Mouse (Mus musculus) frontal cortex, adult 2 months (tissue): ENCODE measurements at regions not wholly inside any gene's neighbourhood (a gene's known extent, or its start where the extent isn't known, plus 50 kb on each side); places are given as distances from the start of the nearest gene placed in this dataset.

ENCODE experiments used
- DNase-seq, 2 experiments: peaks; one replicate each; pipeline ENCODE4 v3.0.0; 2022; ENCODE audit warnings: low spot score in 1 of 2; ENCODE audit errors: extremely low spot score in 1 of 2

- no peak for DNase-seq
Measured at GRCm38 (mm10) chr2:106529247-106529646, 163.8 kb upstream of the Mpped2 start.

GRCm38 (mm10) chr2:106529746-106530145, 163.3 kb upstream of the Mpped2 start:
- DNase-seq = no peak

DNA sequence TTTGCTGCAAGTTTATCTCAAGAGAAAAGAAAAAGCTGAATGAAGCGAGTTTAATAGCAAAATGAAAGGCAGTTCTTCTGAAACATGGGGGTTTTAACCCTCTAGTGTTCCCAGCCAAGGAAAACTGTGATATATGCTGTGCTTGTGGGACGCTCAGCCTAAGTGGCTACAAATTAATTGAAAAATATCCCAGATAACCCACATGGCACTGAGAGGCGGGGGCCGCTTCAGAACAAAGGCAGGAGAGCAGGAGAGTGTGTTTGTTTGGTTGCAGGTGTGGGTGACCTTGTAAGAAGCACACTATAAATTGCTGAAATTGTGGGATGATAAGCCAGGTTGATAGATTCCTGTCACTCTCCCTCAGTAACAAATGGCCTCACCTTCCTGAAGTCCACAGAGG, 154.7 kb upstream of the Mpped2 start:
- DNase-seq = no peak

DNA sequence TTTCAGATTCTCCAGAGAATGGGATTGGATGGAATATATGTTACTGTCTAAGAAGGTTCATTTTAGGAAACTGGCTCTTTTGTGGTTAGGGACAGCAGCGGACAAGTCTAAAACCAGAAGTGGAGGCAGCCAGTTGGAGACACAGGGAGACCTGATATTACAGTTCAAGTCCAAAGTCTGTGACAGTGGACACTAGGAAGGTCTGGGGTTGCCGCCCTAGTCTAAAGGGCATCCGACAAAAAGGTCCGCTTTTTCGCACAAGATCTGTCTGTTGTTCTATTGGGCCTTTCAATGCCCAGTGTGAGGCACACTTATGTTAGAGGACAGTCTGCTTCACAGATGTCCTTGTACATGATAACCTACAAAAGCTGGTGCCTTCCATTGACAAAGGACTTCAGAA, 152.9 kb upstream of the Mpped2 start:
- DNase-seq = no peak

GRCm38 (mm10) chr2:106547117-106547516, 146.0 kb upstream of the Mpped2 start:
- peak in 1 of 2 experiments; percentile 19 for DNase-seq

GRCm38 (mm10) chr2:106553666-106554065, 139.4 kb upstream of the Mpped2 start:
- no peak for DNase-seq

GRCm38 (mm10) chr2:106561571-106562090, 131.4 kb upstream of the Mpped2 start:
- no peak for DNase-seq

DNA sequence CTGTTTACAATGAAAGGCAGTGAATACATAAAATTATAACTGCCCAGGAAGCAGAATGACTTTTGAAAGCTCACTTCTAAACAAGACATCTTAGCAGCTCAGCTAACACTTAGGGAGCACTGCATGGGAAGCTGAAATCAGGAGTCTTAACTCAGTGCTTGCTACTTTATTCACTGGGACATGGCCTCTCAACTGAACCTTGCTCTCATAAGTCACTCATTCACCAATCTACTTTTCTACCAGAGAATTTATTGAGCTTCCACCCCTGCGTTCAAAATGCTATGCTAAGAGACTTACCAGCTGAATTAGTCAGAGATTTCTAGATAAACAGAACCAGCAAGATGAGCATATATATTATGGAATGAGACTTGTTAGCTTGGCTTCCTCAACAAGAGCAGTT, 122.8 kb upstream of the Mpped2 start:
- DNase-seq = no peak

DNA sequence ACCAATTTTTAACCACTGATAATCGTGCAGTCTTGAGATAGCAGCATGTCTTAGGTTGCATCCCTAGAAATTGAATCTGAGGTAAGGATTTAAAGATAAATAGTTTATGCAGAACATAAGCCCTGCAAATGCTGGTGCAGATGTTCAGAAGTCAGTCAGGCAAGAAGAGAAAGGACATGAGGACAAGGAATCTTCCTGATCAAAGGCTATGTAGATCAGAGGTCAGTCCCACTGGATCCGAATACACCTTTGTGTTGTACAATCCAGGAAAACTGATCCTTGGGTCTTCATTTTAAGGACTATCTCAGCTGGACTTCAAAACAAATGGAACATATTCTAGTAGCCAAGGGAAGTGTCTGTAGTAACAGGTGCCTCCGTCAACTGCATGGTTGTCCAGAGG, 121.7 kb upstream of the Mpped2 start:
- no peak for DNase-seq

DNA sequence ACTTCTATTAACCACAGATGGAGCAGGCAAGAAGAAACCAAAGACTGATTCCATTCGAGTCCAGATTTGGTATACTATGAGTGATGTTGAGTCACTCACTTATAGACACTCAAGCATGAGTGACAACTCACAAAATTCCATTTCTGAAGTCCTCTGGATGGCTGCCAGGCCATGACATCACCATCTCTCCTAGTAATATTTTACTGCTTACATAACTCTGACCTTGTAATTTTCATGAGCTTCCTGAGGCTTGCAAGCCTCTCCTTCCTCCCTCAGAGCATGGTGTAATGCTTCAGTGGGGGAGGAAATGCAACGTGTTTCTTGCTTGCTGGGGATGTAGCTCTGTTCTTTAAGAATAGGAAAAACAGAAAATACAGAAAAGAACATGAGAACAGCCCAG, 121.2 kb upstream of the Mpped2 start:
- no peak for DNase-seq

DNA sequence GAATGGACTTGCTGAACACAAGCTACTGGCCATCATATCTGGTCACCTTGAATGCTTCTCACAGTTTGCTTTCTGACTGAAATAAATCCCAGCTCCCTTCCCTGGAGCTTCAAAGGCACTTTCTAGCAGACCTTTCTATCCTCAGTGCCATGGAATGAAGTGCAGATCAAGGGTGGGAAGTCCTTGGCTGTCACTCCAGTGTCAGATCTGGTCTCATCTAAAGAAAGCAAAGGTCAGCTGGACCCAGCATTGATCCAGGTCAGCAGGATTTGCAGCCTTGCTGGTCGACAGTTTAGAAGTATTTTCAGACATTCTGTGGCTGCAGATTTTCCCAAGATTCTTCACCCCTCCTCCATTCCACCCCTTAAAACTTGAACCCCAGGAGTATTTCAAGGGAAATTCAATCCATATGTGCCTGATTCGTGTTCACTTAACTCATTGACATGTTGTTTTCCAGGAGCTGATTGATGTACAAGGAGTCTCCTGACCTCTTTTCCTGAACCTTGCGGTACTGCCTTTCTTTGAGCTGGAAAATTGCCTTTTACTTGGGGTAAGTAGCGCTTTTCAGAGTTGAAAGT, 116.2 kb upstream of the Mpped2 start:
- no peak for DNase-seq

- no peak for DNase-seq
Measured at GRCm38 (mm10) chr2:106578062-106578461, 115.0 kb upstream of the Mpped2 start.

DNA sequence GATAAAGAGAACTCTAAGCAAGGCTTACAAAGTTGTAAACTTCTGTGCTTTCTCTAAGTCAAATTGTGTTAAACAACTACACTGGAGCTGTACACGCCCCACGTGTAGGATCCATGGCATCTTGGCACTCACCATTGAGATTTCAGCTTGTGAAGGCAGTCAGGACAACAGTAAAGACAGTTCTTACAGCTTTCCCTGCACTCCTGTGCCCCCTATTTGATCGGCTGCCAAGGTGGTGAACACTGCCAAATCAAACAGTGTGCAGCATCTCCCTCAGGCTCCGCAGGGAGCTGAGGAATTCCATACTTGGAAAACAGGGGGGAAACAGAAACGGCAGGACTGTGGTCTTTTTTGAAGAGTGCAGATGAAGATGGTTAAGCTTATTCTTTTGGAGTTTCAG, 112.4 kb upstream of the Mpped2 start:
- DNase-seq = peak in 1 of 2 experiments; percentile 6

GRCm38 (mm10) chr2:106621251-106621650, 71.8 kb upstream of the Mpped2 start:
- DNase-seq = no peak

- DNase-seq = no peak
Measured at GRCm38 (mm10) chr2:106622326-106622725, 70.7 kb upstream of the Mpped2 start.

- DNase-seq = no peak
Measured at GRCm38 (mm10) chr2:106623680-106624079, 69.4 kb upstream of the Mpped2 start.

DNA sequence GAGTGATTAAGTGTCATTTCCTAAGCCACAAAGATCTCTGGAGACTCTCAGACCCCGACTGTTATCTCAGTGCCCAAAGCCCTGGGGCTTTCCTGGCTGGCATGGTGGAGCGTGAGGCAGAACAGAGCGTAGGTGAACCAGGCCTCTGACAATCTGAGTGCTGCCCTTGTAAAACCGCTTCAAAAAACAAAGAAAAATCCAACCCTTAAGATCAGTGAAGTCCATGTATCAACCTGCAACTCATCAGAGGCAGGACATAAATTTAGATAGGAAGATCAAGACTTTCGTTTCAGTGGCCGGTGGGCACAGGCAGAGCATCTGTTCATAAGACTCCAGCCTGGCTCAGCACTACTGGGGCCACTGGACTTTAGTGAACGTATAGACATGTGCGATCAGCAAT, 61.1 kb upstream of the Mpped2 start:
- DNase-seq = no peak
